Mouse (Mus musculus) left cerebral cortex, adult 2 months (tissue): Measurements from ENCODE around the gene Vmn1r205. TPM values are rescaled to one million over a fixed set of nuclear protein-coding genes. Genes with fewer than 3 reads are reported as not detected.
"Not testable (repeated sequence)": the region's sequence is repeated elsewhere in the genome, so short reads cannot be mapped to it uniquely, and the experiment has no call there.

Source experiments
- DNase-seq, 2 experiments: peaks; one replicate each; pipeline ENCODE4 v3.0.0; 2021 to 2022; ENCODE audit warnings: low spot score in 2 of 2, mixed read lengths in 1 of 2; ENCODE audit errors: extremely low spot score in 1 of 2
- H3K27ac ChIP-seq: fragments of 200-600 bp; 2 replicates; pipeline ENCODE4 v1.8.1; 2022
- H3K4me3 ChIP-seq: fragments of 200-600 bp; 2 replicates; pipeline ENCODE4 v1.8.1; 2022
- CTCF ChIP-seq: fragments of 200-600 bp; IDR thresholded peaks from 2 replicates; pipeline ENCODE4 v1.8.1; 2022; ENCODE audit warnings: antibody characterized with exemption, mild to moderate bottlenecking, moderate library complexity
- intact Hi-C: fragments of 180-260 bp; cut with DNase I; formaldehyde crosslinking; loops from one replicate; pipeline ENCODE4 v1.15.1; 2025
- long read RNA-seq, 2 experiments: library from polyadenylated mRNA; stranded (forward); transcript quantifications; one replicate each; pipeline ENCODE4 v2.0.0; 2021; ENCODE audit warnings: borderline mapping rate in 2 of 2
- total RNA-seq, 2 experiments: library from RNA; stranded (reverse); gene quantifications; 2 replicates each; pipeline ENCODE4 v1.2.3; 2021

Gene Vmn1r205
- total RNA-seq = not detected
- long read RNA-seq, experiment 1 = 0 reads
- long read RNA-seq, experiment 2 = 0 reads

- TF ChIP-seq CTCF = no peak
- intact Hi-C loops = no loop called here
- Histone ChIP-seq H3K27ac (no peak within 1 kb of the TSS), H3K4me3 (no peak within 1 kb of the TSS)
- DNase-seq = no peak
These were observed at the start of gene Vmn1r205 for GRCm38 (mm10) chr13:22592900-22593299. Vmn1r205 (minus strand) TSS chr13:22593000.

- H3K27ac ChIP-seq, DNase-seq, H3K4me3 ChIP-seq, intact Hi-C loops: not testable (repeated sequence)
These were observed 31.4 kb upstream of the Vmn1r205 start, which contains the start of gene Vmn1r206 for GRCm38 (mm10) chr13:22624151-22624550. Vmn1r206 (minus strand) TSS chr13:22624251.

GRCm38 (mm10) chr13:22583336-22583735, 9.5 kb downstream of the Vmn1r205 start:
- DNase-seq = not testable (repeated sequence)

GRCm38 (mm10) chr13:22574911-22575310, 17.9 kb downstream of the Vmn1r205 start:
- DNase-seq, H3K27ac ChIP-seq, intact Hi-C loops, H3K4me3 ChIP-seq: not testable (repeated sequence)

More at GRCm38 (mm10) chr13:22583336-22583735, 9.5 kb downstream of the Vmn1r205 start:
- intact Hi-C loops, H3K27ac ChIP-seq, H3K4me3 ChIP-seq: not testable (repeated sequence)

GRCm38 (mm10) chr13:22552898-22553297, 39.9 kb downstream of the Vmn1r205 start, which contains the start of gene Vmn1r204:
Vmn1r204 (plus strand) TSS chr13:22553198.
- H3K27ac ChIP-seq, DNase-seq, intact Hi-C loops, H3K4me3 ChIP-seq: not testable (repeated sequence)

Other genes with a start within 250 kb of the Vmn1r205 start
- not detected for gene Vmn1r198, start 242.6 kb downstream of the Vmn1r205 start, total RNA-seq
- gene Vmn1r199, start 213.2 kb downstream of the Vmn1r205 start, total RNA-seq = not detected
- not detected for gene Vmn1r200, start 202.6 kb downstream of the Vmn1r205 start, total RNA-seq
- not detected for gene Vmn1r201, start 121.1 kb downstream of the Vmn1r205 start, total RNA-seq
- under 1 TPM in 1 of 2 experiments, not detected in 1; 0.11 TPM for gene Vmn1r202, start 87.6 kb downstream of the Vmn1r205 start, total RNA-seq
- not detected for gene Vmn1r203, start 74.9 kb downstream of the Vmn1r205 start, total RNA-seq
- not detected for gene Vmn1r204, start 39.8 kb downstream of the Vmn1r205 start, total RNA-seq
- under 1 TPM; 0.09 to 0.14 TPM for gene Vmn1r206, start 31.3 kb upstream of the Vmn1r205 start, total RNA-seq
- gene Vmn1r207-ps, start 136.6 kb upstream of the Vmn1r205 start, total RNA-seq = under 1 TPM in 1 of 2 experiments, not detected in 1; 0.14 TPM
- not detected for gene Vmn1r208, start 184.4 kb upstream of the Vmn1r205 start, total RNA-seq
- under 1 TPM in 1 of 2 experiments, not detected in 1; 0.05 TPM for gene Vmn1r209, start 216.7 kb upstream of the Vmn1r205 start, total RNA-seq
- gene Vmn1r210, start 238.3 kb upstream of the Vmn1r205 start, total RNA-seq = not detected